Mouse (Mus musculus): ENCODE results near the gene Cd52.

Cd52 gene

GRCm38 (mm10) chr4:134047648-134048047 is 47.2 kb downstream of the Cd52 start:
- no peak for DNase-seq

DNA sequence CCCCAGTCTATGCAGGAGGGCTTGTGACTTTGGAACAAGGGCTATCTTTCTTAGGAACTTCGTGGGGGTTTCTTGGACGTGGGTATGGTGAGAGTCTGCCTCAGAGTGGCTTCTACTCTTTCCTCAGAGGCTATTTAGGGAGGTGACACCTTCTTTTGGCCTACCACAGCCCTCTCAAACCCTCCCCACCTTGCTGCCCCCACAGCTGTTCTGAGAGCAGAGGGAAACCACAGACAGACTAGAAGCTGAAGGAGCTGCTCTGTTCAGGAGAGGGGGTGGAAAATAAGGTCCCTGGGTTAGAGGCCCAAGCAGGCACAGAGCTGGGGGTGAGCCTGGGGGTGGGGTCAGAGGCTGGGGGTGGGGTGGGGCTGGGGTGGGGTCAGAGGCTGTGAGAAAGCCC is 51.8 kb downstream of the Cd52 start:
- DNase-seq: no peak

DNA sequence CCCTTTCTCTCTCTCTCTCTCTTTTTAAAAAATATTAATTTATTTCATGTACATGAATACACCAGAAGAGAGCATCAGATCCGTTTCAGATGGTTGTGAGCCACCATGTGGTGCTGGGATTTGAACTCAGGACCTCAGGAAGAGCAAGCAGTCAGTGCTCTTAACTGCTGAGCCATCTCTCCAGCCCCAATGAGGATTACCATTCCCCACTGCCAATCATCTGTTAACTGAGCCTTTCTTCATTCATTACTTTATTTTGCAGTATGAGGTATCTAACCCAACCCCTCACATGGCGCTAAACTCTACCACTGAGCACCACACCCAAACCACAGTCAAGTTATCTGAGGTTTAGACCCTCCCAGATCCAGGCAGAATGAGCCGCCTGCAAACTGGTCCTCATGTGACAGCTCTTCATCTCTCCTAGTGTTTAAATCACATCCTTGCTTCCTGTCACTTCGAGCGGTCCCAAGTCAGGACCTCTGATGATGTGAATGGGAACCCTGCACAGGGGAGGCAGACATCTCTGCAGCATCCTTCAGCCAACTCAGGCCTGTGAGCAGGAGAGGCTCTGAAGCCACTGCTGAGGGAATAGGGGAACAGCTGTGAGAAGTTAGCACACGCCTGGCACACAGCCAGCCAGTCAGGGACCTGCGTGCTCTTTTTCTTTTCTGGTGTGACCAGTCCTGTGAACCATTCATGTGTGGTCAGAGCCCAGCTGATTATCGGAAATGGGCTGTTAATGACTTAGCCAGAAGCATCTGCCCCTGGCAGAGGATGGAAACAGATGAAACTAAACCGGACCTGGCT is 53.4 kb downstream of the Cd52 start:
- peak; percentile 54 for DNase-seq

DNA sequence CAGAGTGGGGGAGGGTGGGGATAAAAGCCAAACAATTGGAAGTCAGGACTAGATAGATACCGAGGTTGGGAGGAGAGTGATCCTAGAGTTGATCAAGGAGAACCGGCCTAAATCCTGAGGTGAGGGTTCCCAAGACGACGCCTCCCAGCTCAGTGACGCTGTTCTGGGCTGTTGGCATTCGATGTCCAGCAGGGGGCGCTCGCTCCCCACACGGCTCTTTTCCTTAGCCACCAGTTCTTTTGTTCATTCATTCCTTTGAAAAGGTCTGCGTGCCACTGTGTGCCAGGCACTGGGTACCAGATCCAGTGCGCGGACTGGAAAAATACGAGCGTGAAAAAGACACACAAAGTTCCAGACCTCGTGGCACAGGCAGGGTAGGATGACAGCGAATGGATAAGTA is 58.9 kb downstream of the Cd52 start:
- DNase-seq: peak; percentile 88
